Mouse (Mus musculus) lung, postnatal 14 days (tissue): ENCODE measurements around the gene Rpl18a.

ENCODE experiments used
- DNase-seq: peaks from one replicate; pipeline ENCODE4 v3.0.0; 2021

Rpl18a gene

GRCm38 (mm10) chr8:70852595-70853231, 44.5 kb downstream of the Rpl18a start:
- no peak for DNase-seq

- no peak for DNase-seq
Observed at GRCm38 (mm10) chr8:70851837-70852236, 45.4 kb downstream of the Rpl18a start.

- no peak for DNase-seq
Observed at GRCm38 (mm10) chr8:70850947-70851346, 46.3 kb downstream of the Rpl18a start.

- DNase-seq, result no peak
Observed at GRCm38 (mm10) chr8:70850132-70850845, 46.9 kb downstream of the Rpl18a start.

- no peak for DNase-seq
Observed at GRCm38 (mm10) chr8:70849333-70849990, 47.8 kb downstream of the Rpl18a start.

GRCm38 (mm10) chr8:70846371-70847154, 50.6 kb downstream of the Rpl18a start:
- DNase-seq, result no peak

GRCm38 (mm10) chr8:70845108-70845507, 52.1 kb downstream of the Rpl18a start:
- DNase-seq, result no peak
